Mouse (Mus musculus) heart, postnatal 36 days (tissue): ENCODE data around the gene Map4. TPM values are rescaled to one million over a fixed set of nuclear protein-coding genes. Genes with fewer than 3 reads are reported as not detected.

ENCODE experiments used
- DNase-seq, 2 experiments: peaks; one replicate each; pipeline ENCODE4 v3.0.0; 2021 to 2022
- intact Hi-C: fragments of 180-260 bp; cut with DNase I; formaldehyde crosslinking; loops from one replicate; pipeline ENCODE4 v1.15.1; 2025
- total RNA-seq, 2 experiments: library from RNA; stranded (reverse); gene quantifications; 2 replicates each; pipeline ENCODE4 v1.2.3; 2021

The Map4 gene
- total RNA-seq, 2 experiments from 2014 or later = 316 to 318 TPM

GRCm38 (mm10) chr9:109914269-109914926, 16.9 kb upstream of the Map4 start:
- DNase-seq = no peak
- intact Hi-C loops = no loop called here

- DNase-seq = peak; percentile 52 to 55
- intact Hi-C loops = no loop called here
These were observed 13.3 kb upstream of the Map4 start for GRCm38 (mm10) chr9:109917931-109918330.

GRCm38 (mm10) chr9:109929131-109929530, 2.1 kb upstream of the Map4 start:
- no peak for DNase-seq
- intact Hi-C loops = no loop called here

- intact Hi-C loops = loop anchor here (2.0 to 5.0 kb wide), 2 partner anchors 37 to 53 kb away; no protein-coding TSS in a partner anchor
- DNase-seq = no peak
These were observed 1.2 kb upstream of the Map4 start for GRCm38 (mm10) chr9:109930063-109930462.

- intact Hi-C loops = loop anchor here (2.0 to 5.0 kb wide), 2 partner anchors 37 to 54 kb away; no protein-coding TSS in a partner anchor
- DNase-seq = no peak
These were observed 508 bp upstream of the Map4 start for GRCm38 (mm10) chr9:109930752-109931151.

- DNase-seq = peak in 1 of 2 experiments; percentile 46
- intact Hi-C loops = loop anchor here (1.0 to 5.0 kb wide), 3 partner anchors 35 to 52 kb away; no protein-coding TSS in a partner anchor
These were observed 1.1 kb downstream of the Map4 start for GRCm38 (mm10) chr9:109932361-109932755.

- intact Hi-C loops = loop anchor here (1.0 to 5.0 kb wide), 3 partner anchors 34 to 52 kb away; no protein-coding TSS in a partner anchor
- peak; percentile 49 to 73 for DNase-seq
These were observed 1.6 kb downstream of the Map4 start for GRCm38 (mm10) chr9:109932756-109933375.

- no peak for DNase-seq
- intact Hi-C loops = no loop called here
These were observed 8.1 kb downstream of the Map4 start for GRCm38 (mm10) chr9:109939401-109939800.

GRCm38 (mm10) chr9:109942796-109943195, 11.5 kb downstream of the Map4 start:
- no peak for DNase-seq
- intact Hi-C loops = no loop called here

- DNase-seq = no peak
- intact Hi-C loops = no loop called here
These were observed 13.5 kb downstream of the Map4 start for GRCm38 (mm10) chr9:109944712-109945111.

- intact Hi-C loops = no loop called here
- no peak for DNase-seq
These were observed 17.3 kb downstream of the Map4 start for GRCm38 (mm10) chr9:109948546-109948945.

- intact Hi-C loops = loop anchor here (2.0 kb wide), 1 partner anchor 15 kb away; no protein-coding TSS in a partner anchor
- no peak for DNase-seq
These were observed 18.5 kb downstream of the Map4 start for GRCm38 (mm10) chr9:109949801-109950200.

GRCm38 (mm10) chr9:109953538-109953937, 22.3 kb downstream of the Map4 start:
- intact Hi-C loops = no loop called here
- no peak for DNase-seq

- DNase-seq = no peak
- intact Hi-C loops = no loop called here
These were observed 23.4 kb downstream of the Map4 start for GRCm38 (mm10) chr9:109954631-109955030.

GRCm38 (mm10) chr9:109959456-109960150, 28.3 kb downstream of the Map4 start:
- DNase-seq = no peak
- intact Hi-C loops = no loop called here

- intact Hi-C loops = no loop called here
- no peak for DNase-seq
These were observed 29.3 kb downstream of the Map4 start for GRCm38 (mm10) chr9:109960593-109960992.

- no peak for DNase-seq
- intact Hi-C loops = loop anchor here (5.0 kb wide), 1 partner anchor 32 kb away; the partner anchor contains the start of gene Map4
These were observed 33.5 kb downstream of the Map4 start for GRCm38 (mm10) chr9:109964761-109965160.

- intact Hi-C loops = loop anchor here (5.0 kb wide), 1 partner anchor 36 kb away; the partner anchor contains the start of gene Map4
- DNase-seq = no peak
These were observed 37.3 kb downstream of the Map4 start for GRCm38 (mm10) chr9:109968351-109969116.

GRCm38 (mm10) chr9:109969181-109969580, 37.9 kb downstream of the Map4 start:
- no peak for DNase-seq
- intact Hi-C loops = loop anchor here (5.0 kb wide), 1 partner anchor 37 kb away; the partner anchor contains the start of gene Map4

GRCm38 (mm10) chr9:109969792-109970336, 38.6 kb downstream of the Map4 start:
- intact Hi-C loops = loop anchor here (5.0 kb wide), 1 partner anchor 38 kb away; the partner anchor contains the start of gene Map4
- no peak for DNase-seq
